Mouse (Mus musculus) hematopoietic stem cell, adult 5-6 weeks (primary cell): ENCODE measurements around the gene Ctdspl. TPM values are rescaled to one million over a fixed set of nuclear protein-coding genes. Genes with fewer than 3 reads are reported as not detected.

Experiments used
- ATAC-seq, 2 experiments: fragments of 125-278 bp in 1 of 2; replicated peaks in 1 of 2; 2 replicates each; pipeline ENCODE4 v1.8.0; 2016 to 2017; ENCODE audit warnings: inconsistent platforms in 2 of 2, mild to moderate bottlenecking in 2 of 2, moderate number of reproducible peaks in 2 of 2, low read depth in 1 of 2, moderate TSS enrichment in 1 of 2; ENCODE audit not compliant: low FRiP score in 2 of 2, poor library complexity in 2 of 2, severe bottlenecking in 2 of 2, insufficient read depth in 1 of 2, low TSS enrichment in 1 of 2
- total RNA-seq: library from RNA; stranded (forward); fragments of 172-1452, 232-1000 nt; gene quantifications from 2 replicates; pipeline ENCODE4 v1.2.3, GENCODE M21; 2017

The Ctdspl gene
- total RNA-seq, 1 experiment from 2014 or later = 6.9 TPM

GRCm38 (mm10) chr9:118936071-118936470 is 9.8 kb downstream of the Ctdspl start:
- ATAC-seq = no peak

- ATAC-seq = no peak
Measured at GRCm38 (mm10) chr9:118937515-118937914, 11.3 kb downstream of the Ctdspl start.

GRCm38 (mm10) chr9:118939410-118939809 is 13.2 kb downstream of the Ctdspl start:
- ATAC-seq = no peak

GRCm38 (mm10) chr9:118939831-118940230 is 13.6 kb downstream of the Ctdspl start:
- ATAC-seq = no peak

- ATAC-seq = no peak
Measured at GRCm38 (mm10) chr9:118940591-118941207, 14.4 kb downstream of the Ctdspl start.

- ATAC-seq = no peak
Measured at GRCm38 (mm10) chr9:118942030-118942429, 15.8 kb downstream of the Ctdspl start.

- ATAC-seq = no peak
Measured at GRCm38 (mm10) chr9:118943941-118944340, 17.7 kb downstream of the Ctdspl start.

- no peak for ATAC-seq
Measured at GRCm38 (mm10) chr9:118944388-118944787, 18.1 kb downstream of the Ctdspl start.

- no peak for ATAC-seq
Measured at GRCm38 (mm10) chr9:118948486-118948885, 22.2 kb downstream of the Ctdspl start.

- no peak for ATAC-seq
Measured at GRCm38 (mm10) chr9:118949124-118949523, 22.9 kb downstream of the Ctdspl start.

GRCm38 (mm10) chr9:118949654-118950053 is 23.4 kb downstream of the Ctdspl start:
- no peak for ATAC-seq

GRCm38 (mm10) chr9:118950061-118950460 is 23.8 kb downstream of the Ctdspl start:
- no peak for ATAC-seq

- ATAC-seq = no peak
Measured at GRCm38 (mm10) chr9:118950751-118951150, 24.5 kb downstream of the Ctdspl start.

- no peak for ATAC-seq
Measured at GRCm38 (mm10) chr9:118951381-118951780, 25.1 kb downstream of the Ctdspl start.

GRCm38 (mm10) chr9:118952180-118952579 is 25.9 kb downstream of the Ctdspl start:
- ATAC-seq = no peak

- ATAC-seq = no peak
Measured at GRCm38 (mm10) chr9:118953465-118954194, 27.4 kb downstream of the Ctdspl start.

GRCm38 (mm10) chr9:118958802-118959201 is 32.5 kb downstream of the Ctdspl start:
- 0 out of 4 replicates have a peak, but pooled peaks of 1 of the 2 experiments have one; percentile 4 for ATAC-seq

GRCm38 (mm10) chr9:118960415-118961091 is 34.3 kb downstream of the Ctdspl start:
- ATAC-seq = 0 out of 4 replicates have a peak, but pooled peaks of 1 of the 2 experiments have one; percentile 25
